Mouse (Mus musculus): ENCODE results near the gene Dtl.

DNA sequence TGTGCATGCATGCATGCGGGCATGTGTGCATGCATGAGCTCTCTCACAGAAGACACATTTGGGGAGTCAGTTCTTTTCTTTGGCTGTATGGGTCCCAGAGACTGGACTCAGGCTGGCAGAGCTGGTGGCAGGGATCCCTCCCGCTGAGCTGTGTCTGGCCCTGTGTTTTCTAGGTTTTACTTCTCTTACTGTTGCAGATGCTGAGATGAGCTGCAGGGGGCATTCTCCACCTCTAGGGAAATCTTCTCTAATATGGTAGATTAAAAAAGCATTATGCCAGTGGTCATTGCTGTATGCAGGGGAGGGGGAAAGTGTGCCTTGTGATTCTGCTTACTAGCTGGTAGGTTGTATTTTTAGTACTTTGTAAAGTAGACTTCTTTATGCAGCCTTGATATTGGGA, 10.4 kb upstream of the Dtl start:
- peak; percentile 39 for TF ChIP-seq CTCF (IDR thresholded peaks at IDR 0.05; ENCODE audit: low read depth)
- TF ChIP-seq EP300 (IDR thresholded peaks at IDR 0.05; ENCODE audit: low read depth): no peak

Data from liver, postnatal 0 days (tissue).